Mouse (Mus musculus) brain, adult 2 months (tissue): Measurements from ENCODE around the gene Ipo9.

Experiments
- DNase-seq: peaks from one replicate; pipeline ENCODE4 v3.0.0; 2011; ENCODE audit warnings: low read depth, low spot score

Gene Ipo9

DNA sequence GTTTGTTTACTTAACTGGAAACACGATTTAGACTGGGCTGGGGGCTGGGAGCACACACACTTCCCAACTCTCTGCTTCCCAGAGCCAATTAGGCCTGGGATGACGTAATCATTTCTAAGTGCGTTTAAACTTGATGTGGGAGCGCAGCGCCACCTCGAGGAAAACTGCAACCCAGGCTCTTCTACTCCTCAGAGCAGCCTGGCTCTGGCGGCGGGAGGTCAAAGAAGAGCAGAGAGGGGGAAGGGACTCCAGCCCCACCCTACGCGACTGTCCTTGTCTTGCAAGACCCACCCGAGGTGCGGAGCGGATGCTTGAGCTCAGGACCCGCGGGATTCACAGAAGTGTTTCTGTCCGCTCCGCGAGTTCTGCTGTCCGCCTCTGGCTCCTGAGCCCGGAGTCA is 62.1 kb downstream of the Ipo9 start:
- DNase-seq = peak; percentile 98

DNA sequence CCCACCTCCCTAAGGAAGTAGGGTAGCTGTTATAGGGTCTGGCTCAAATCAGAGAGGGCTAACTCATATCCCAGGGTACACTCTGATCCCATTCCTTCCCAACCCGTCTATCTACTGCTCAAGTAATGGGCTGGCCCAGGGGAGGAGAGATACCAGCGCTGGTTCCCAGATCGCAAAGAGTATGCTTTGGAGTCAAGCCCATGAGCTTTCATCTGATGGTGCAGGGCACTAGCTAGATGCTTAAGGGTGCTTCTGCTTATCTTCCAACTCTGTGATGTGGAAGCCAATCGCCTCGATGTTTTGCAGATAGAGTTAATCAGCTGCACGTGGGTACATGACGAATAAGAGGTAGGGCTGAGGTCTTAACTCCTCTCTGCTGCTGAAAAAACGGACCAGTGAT is 62.7 kb downstream of the Ipo9 start:
- DNase-seq = no peak

- DNase-seq = peak; percentile 81
These were observed 63.3 kb downstream of the Ipo9 start for GRCm38 (mm10) chr1:135367005-135367404.

GRCm38 (mm10) chr1:135366380-135366779 is 63.9 kb downstream of the Ipo9 start:
- DNase-seq = no peak

DNA sequence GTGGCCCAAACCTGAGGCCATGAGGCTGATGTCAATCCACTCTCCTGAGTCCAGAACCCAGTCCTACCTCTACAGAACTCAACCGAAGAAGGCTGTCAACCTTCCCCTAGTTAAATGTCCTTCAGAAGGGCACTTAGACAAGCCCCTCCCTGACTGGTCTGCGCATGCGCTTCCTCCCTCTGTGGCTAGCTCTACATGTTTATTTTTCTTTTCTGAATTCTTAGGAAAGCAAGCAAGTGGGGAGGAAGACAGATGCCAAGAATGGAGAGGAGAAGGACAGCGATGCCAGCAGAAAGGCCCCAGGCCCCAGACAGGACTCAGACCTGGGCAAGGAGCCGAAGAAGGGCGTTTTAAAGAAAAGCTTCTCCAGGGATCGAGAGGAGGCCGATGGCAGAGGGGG is 66.9 kb downstream of the Ipo9 start:
- no peak for DNase-seq

DNA sequence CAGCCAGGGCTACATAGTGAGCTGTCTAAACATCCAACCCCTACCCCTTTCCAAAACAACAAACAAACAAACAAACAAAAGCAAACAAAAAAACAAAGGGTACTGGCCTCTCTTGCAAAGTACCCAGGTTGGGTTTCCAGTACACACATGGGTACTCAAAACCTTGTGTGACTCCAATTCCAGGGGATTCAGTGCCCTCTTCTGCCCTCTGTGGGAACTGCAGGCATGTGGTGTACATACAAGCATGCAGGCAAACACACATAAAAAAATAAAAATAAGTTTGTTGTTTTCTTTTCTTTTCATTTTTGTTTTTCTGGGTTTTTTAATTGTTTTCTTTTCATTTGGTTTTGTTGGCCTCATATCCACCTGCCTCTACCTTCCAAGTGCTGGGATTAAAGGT is 68.2 kb downstream of the Ipo9 start:
- no peak for DNase-seq

DNA sequence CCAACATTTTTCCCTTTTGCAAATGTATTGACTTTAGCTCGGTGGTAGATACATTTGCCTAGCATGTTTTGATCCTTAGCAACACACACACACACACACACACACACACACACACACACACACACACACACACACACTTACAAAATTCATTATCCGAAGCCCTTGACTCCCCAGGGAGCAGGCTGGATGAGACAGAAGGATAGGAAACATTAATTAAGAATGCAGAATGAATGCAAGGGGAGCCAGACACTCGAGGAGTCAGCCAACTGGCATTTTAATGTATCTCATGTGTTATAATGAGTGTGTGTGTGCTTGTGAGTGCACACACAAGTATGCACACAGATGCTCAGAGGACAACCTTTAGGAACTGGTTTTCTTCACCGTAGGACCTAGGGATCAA is 68.8 kb downstream of the Ipo9 start:
- no peak for DNase-seq

DNA sequence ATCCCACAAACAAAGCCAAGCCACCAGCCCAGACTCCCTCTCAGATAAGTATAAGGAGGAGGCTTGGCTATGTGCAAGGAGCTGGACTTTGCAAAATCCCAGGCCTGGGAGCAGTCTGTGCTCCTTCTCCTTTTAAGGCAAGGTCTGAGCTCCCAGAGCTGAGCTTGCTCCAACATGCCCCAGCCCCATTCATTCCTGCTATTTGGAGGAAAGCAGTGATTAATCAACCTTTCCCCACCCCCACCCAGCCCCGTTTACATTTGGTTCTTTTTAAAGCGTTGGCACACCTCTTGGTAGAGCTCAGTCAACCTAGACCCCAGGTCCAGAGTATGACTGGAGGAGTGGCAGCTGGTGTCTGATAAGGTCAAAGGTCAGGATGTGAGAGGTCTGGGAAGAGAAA is 71.2 kb downstream of the Ipo9 start:
- no peak for DNase-seq

- no peak for DNase-seq
These were observed 78.3 kb downstream of the Ipo9 start for GRCm38 (mm10) chr1:135351953-135352352.

- peak; percentile 39 for DNase-seq
These were observed 82.7 kb downstream of the Ipo9 start for GRCm38 (mm10) chr1:135347498-135348169.

GRCm38 (mm10) chr1:135346891-135347290 is 83.4 kb downstream of the Ipo9 start:
- DNase-seq = no peak

- no peak for DNase-seq
These were observed 86.3 kb downstream of the Ipo9 start for GRCm38 (mm10) chr1:135344026-135344425.

DNA sequence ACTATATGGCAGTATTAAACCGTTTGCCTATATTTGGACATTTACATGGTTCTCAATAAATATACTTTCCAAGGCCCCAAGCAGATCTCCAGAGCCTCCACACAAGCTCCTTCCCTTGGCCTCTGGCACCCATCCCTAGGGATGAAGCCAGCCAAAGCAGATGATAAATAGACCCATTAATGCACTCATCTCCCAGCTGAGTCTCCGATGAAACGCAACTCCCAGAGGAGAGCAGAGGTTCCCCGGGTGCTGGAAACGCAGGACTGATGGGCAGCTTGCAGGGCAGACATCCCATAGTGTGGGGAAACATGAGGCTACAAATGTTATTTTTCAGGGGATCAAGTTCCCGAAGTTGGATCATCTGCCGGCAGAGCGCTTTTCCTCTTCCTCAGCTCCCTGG is 88.4 kb downstream of the Ipo9 start:
- DNase-seq = no peak
